Mouse (Mus musculus): ENCODE data around the gene Mcemp1.

GRCm38 (mm10) chr8:3674671-3675070 is 9.1 kb downstream of the Mcemp1 start:
- TF ChIP-seq GATA1 (IDR thresholded peaks at IDR 0.05; ENCODE audit: low read length) (no peak), TAL1 (IDR thresholded peaks at IDR 0.05; ENCODE audit: low read length) (no peak)

Measured in erythroblast, embryonic 14.5 days (primary cell).